Mouse (Mus musculus) liver, adult 2 months (tissue): ENCODE measurements around the gene Dus3l.

Experiments used
- CTCF ChIP-seq: fragments of 200-500 bp; IDR thresholded peaks from 2 replicates; pipeline ENCODE4 v1.5.1; 2011; ENCODE audit warnings: low read depth, low read length, control low read depth
- POLR2A ChIP-seq: fragments of 200-500 bp; IDR thresholded peaks from 2 replicates; pipeline ENCODE4 v1.6.1; 2011; ENCODE audit warnings: low read length, control low read depth; ENCODE audit not compliant: insufficient read depth; ENCODE audit errors: extremely low read depth

DNA sequence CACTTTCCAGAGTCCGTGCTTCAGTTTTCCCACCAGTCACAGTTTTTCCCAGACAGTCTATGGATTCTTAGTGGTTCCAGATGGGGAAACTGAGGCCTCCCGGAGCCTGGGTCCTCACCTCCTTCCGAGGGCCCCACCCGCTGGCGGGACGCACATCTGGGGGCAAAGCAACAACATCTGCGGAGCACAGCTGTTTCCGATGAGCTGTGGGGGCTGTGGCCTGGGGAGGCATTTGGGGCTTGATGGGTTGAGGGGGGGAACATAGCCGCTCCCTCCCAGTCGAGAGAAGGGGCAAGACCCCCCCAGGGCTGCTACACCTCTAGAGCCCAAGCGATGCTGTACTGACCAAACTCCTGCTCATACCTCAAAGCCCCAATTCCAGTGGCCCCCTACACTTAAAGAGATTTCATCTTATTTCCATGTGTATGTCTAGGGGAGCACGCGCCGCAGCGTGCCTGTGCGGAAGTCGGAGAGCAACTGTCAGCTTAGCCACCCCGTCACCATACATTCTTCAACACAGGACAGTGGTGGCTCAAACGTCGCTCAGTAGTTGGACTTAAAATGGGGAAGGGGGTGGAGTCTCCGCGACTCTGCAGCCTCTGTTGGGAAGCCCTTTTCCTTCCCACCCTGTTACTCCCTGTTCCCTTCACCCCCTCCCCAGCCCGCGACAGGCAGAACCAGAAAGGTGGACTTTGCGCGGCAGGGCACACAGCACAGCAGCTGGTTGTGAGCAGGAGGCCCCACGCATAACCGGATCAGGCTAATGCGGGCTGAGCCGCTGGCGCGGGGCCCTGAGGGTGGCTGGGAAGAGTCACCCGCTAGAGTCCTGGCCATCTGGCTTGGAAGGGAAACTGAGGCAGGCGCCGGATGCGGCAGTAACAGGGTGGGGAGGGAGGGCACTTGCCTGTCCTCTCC, 10.0 kb upstream of the Dus3l start:
- TF ChIP-seq CTCF (no peak), POLR2A (no peak)
